Mouse (Mus musculus) embryonic facial prominence, embryonic 13.5 days (tissue): Measurements from ENCODE around the gene Ccn5. TPM values are rescaled to one million over a fixed set of nuclear protein-coding genes. Genes with fewer than 3 reads are reported as not detected.

Experiments used
- ATAC-seq: fragments of 200-750 bp; cut with Nextera tagmentation; 2 replicates; pipeline ENCODE4 v1.8.0; 2017; ENCODE audit warnings: low read depth; ENCODE audit not compliant: insufficient number of reproducible peaks, insufficient read depth, low FRiP score, low TSS enrichment
- H3K27ac ChIP-seq: fragments of 300-500 bp; sonication (generic); 2 replicates; pipeline ENCODE4 v1.5.1; 2015; ENCODE audit warnings: moderate library complexity, mild to moderate bottlenecking, inconsistent platforms
- H3K27me3 ChIP-seq: fragments of 300-500 bp; sonication (generic); 2 replicates; pipeline ENCODE4 v1.6.1; 2015; ENCODE audit warnings: mild to moderate bottlenecking, inconsistent platforms
- H3K36me3 ChIP-seq: fragments of 300-500 bp; sonication (generic); 2 replicates; pipeline ENCODE4 v1.6.1; 2015; ENCODE audit warnings: mild to moderate bottlenecking, inconsistent platforms
- H3K4me1 ChIP-seq: fragments of 300-500 bp; sonication (generic); 2 replicates; pipeline ENCODE4 v1.6.1; 2015; ENCODE audit warnings: inconsistent platforms
- H3K4me2 ChIP-seq: fragments of 300-500 bp; sonication (generic); 2 replicates; pipeline ENCODE4 v1.6.1; 2015; ENCODE audit warnings: moderate library complexity, mild to moderate bottlenecking, inconsistent platforms
- H3K4me3 ChIP-seq: fragments of 300-500 bp; sonication (generic); 2 replicates; pipeline ENCODE4 v1.5.1; 2015; ENCODE audit warnings: mild to moderate bottlenecking, inconsistent platforms
- H3K9ac ChIP-seq: fragments of 300-500 bp; sonication (generic); 2 replicates; pipeline ENCODE4 v1.6.1; 2015; ENCODE audit warnings: mild to moderate bottlenecking, inconsistent platforms
- H3K9me3 ChIP-seq: fragments of 300-500 bp; sonication (generic); 2 replicates; pipeline ENCODE4 v1.6.1; 2016; ENCODE audit warnings: inconsistent platforms
- WGBS: fragments of 180-500 bp; shearing (Covaris S2); methylation state at CpG from one replicate; pipeline ENCODE4 v1.1.7; 2015; ENCODE audit warnings: mixed read lengths; 5-methylcytosine and 5-hydroxymethylcytosine counted together
- polyA plus RNA-seq: library from polyadenylated mRNA; unstranded; fragments of >200 nt; fragmentation: Nextera tagmentation; extraction: Ambion mirVana; gene quantifications from 2 replicates; pipeline ENCODE4 v1.2.1, GENCODE M21; 2015

Ccn5 gene
- polyA plus RNA-seq, 1 experiment from 2014 or later, result 0.24 TPM

- 66% methylated on average over 4 of the region's 4 CpGs for WGBS
- no peaks in the 10 kb centered on the region for H3K9me3 ChIP-seq
- no peak overlapping the region for H3K27ac ChIP-seq
- no peak overlapping the region for H3K4me2 ChIP-seq
- no peak overlapping the region for H3K9ac ChIP-seq
- H3K36me3 ChIP-seq, result no peaks in the 10 kb centered on the region
- 0 out of 2 replicates have a peak, but pooled peaks cover 4% of the 10 kb centered on the region for H3K27me3 ChIP-seq
- ATAC-seq, result no peak
- H3K4me1 ChIP-seq, result no peaks in the 10 kb centered on the region
- H3K4me3 ChIP-seq, result no peak overlapping the region
Measured at GRCm38 (mm10) chr2:163842043-163842442, 21.4 kb downstream of the Ccn5 start.

- H3K4me1 ChIP-seq, result peaks cover 10% of the 10 kb centered on the region
- ATAC-seq, result no peak
- H3K9ac ChIP-seq, result 0 out of 2 replicates have a peak within 1 kb of the TSS, but pooled peaks have one; percentile 11
- H3K27ac ChIP-seq, result no peak within 1 kb of the TSS
- no peaks in the 10 kb centered on the region for H3K9me3 ChIP-seq
- H3K4me2 ChIP-seq, result peak within 1 kb of the TSS; percentile 45
- no peaks in the 10 kb centered on the region for H3K36me3 ChIP-seq
- peaks cover 92% of the 10 kb centered on the region for H3K27me3 ChIP-seq
- WGBS, result 1% methylated on average over 38 of the region's 38 CpGs
- H3K4me3 ChIP-seq, result peak within 1 kb of the TSS; percentile 27
Measured at GRCm38 (mm10) chr2:163853461-163853901, 32.8 kb downstream of the Ccn5 start, which contains the start of gene Kcnk15. Gene Kcnk15, plus strand, starts transcription at chr2:163853651.

- no peak overlapping the region for H3K4me3 ChIP-seq
- no peaks in the 10 kb centered on the region for H3K9me3 ChIP-seq
- peaks cover 86% of the 10 kb centered on the region for H3K27me3 ChIP-seq
- H3K4me1 ChIP-seq, result peaks cover 11% of the 10 kb centered on the region
- H3K36me3 ChIP-seq, result no peaks in the 10 kb centered on the region
- 74% methylated on average over 6 of the region's 6 CpGs for WGBS
- no peak overlapping the region for H3K4me2 ChIP-seq
- no peak overlapping the region for H3K9ac ChIP-seq
- no peak overlapping the region for H3K27ac ChIP-seq
- ATAC-seq, result peak; percentile 77; the same call in 1 of the 2 replicates
Measured at GRCm38 (mm10) chr2:163857233-163857632, 36.6 kb downstream of the Ccn5 start.

GRCm38 (mm10) chr2:163858254-163858947 is 37.7 kb downstream of the Ccn5 start:
- Histone ChIP-seq H3K4me3 (0 out of 2 replicates have a peak overlapping the region, but pooled peaks have one; percentile 3), H3K36me3 (no peaks in the 10 kb centered on the region), H3K27ac (no peak overlapping the region), H3K27me3 (peaks cover 81% of the 10 kb centered on the region), H3K9me3 (no peaks in the 10 kb centered on the region), H3K4me1 (peaks cover 10% of the 10 kb centered on the region), H3K4me2 (peak overlapping the region; percentile 36), H3K9ac (no peak overlapping the region)
- WGBS, result 15% methylated on average over 50 of the region's 50 CpGs
- ATAC-seq, result 0 out of 2 replicates have a peak, but pooled peaks have one; percentile 57

- no peak for ATAC-seq
- H3K9me3 ChIP-seq, result no peaks in the 10 kb centered on the region
- no peak overlapping the region for H3K9ac ChIP-seq
- H3K27me3 ChIP-seq, result peaks cover 17% of the 10 kb centered on the region; the same call in 1 of the 2 replicates
- no peak overlapping the region for H3K4me3 ChIP-seq
- H3K27ac ChIP-seq, result no peak overlapping the region
- H3K4me1 ChIP-seq, result no peaks in the 10 kb centered on the region
- H3K4me2 ChIP-seq, result no peak overlapping the region
- WGBS, result 89% methylated on average over 5 of the region's 5 CpGs
- no peaks in the 10 kb centered on the region for H3K36me3 ChIP-seq
Measured at GRCm38 (mm10) chr2:163865311-163865710, 44.6 kb downstream of the Ccn5 start.

GRCm38 (mm10) chr2:163866061-163866460 is 45.4 kb downstream of the Ccn5 start:
- Histone ChIP-seq H3K9me3 (no peaks in the 10 kb centered on the region), H3K4me2 (no peak overlapping the region), H3K4me3 (no peak overlapping the region), H3K9ac (no peak overlapping the region), H3K36me3 (no peaks in the 10 kb centered on the region), H3K4me1 (no peaks in the 10 kb centered on the region), H3K27ac (no peak overlapping the region), H3K27me3 (peaks cover 17% of the 10 kb centered on the region; the same call in 1 of the 2 replicates)
- WGBS, result 64% methylated on average over 9 of the region's 9 CpGs
- no peak for ATAC-seq

GRCm38 (mm10) chr2:163869783-163870182 is 49.1 kb downstream of the Ccn5 start:
- ATAC-seq, result no peak
- H3K27ac ChIP-seq, result no peak overlapping the region
- H3K36me3 ChIP-seq, result no peaks in the 10 kb centered on the region
- H3K9ac ChIP-seq, result no peak overlapping the region
- peaks cover 5% of the 10 kb centered on the region; the same call in 1 of the 2 replicates for H3K27me3 ChIP-seq
- no peak overlapping the region for H3K4me2 ChIP-seq
- WGBS, result 62% methylated on average over 5 of the region's 5 CpGs
- H3K4me3 ChIP-seq, result no peak overlapping the region
- H3K4me1 ChIP-seq, result no peaks in the 10 kb centered on the region
- no peaks in the 10 kb centered on the region for H3K9me3 ChIP-seq

- Histone ChIP-seq H3K27me3 (peaks cover 5% of the 10 kb centered on the region; the same call in 1 of the 2 replicates), H3K27ac (no peak overlapping the region), H3K9ac (no peak overlapping the region), H3K4me1 (peaks cover 5% of the 10 kb centered on the region), H3K4me2 (no peak overlapping the region), H3K36me3 (no peaks in the 10 kb centered on the region), H3K9me3 (no peaks in the 10 kb centered on the region), H3K4me3 (no peak overlapping the region)
- ATAC-seq, result no peak
- 78% methylated on average over 4 of the region's 4 CpGs for WGBS
Measured at GRCm38 (mm10) chr2:163871266-163871665, 50.6 kb downstream of the Ccn5 start.

- H3K27ac ChIP-seq, result no peak overlapping the region
- H3K9ac ChIP-seq, result no peak overlapping the region
- peaks cover 5% of the 10 kb centered on the region for H3K4me1 ChIP-seq
- WGBS, result 38% methylated on average over 3 of the region's 3 CpGs
- peaks cover 5% of the 10 kb centered on the region; the same call in 1 of the 2 replicates for H3K27me3 ChIP-seq
- ATAC-seq, result no peak
- no peaks in the 10 kb centered on the region for H3K36me3 ChIP-seq
- no peaks in the 10 kb centered on the region for H3K9me3 ChIP-seq
- no peak overlapping the region for H3K4me3 ChIP-seq
- no peak overlapping the region for H3K4me2 ChIP-seq
Measured at GRCm38 (mm10) chr2:163871906-163872305, 51.2 kb downstream of the Ccn5 start.

GRCm38 (mm10) chr2:163874877-163875276 is 54.2 kb downstream of the Ccn5 start:
- H3K27ac ChIP-seq, result no peak overlapping the region
- H3K9ac ChIP-seq, result no peak overlapping the region
- ATAC-seq, result no peak
- H3K36me3 ChIP-seq, result no peaks in the 10 kb centered on the region
- H3K9me3 ChIP-seq, result no peaks in the 10 kb centered on the region
- WGBS, result 34% methylated on average over 5 of the region's 5 CpGs
- H3K4me3 ChIP-seq, result no peak overlapping the region
- H3K27me3 ChIP-seq, result peaks cover 3% of the 10 kb centered on the region
- H3K4me2 ChIP-seq, result no peak overlapping the region
- H3K4me1 ChIP-seq, result peaks cover 5% of the 10 kb centered on the region

GRCm38 (mm10) chr2:163875484-163875883 is 54.8 kb downstream of the Ccn5 start:
- H3K27me3 ChIP-seq, result no peaks in the 10 kb centered on the region; the same call in 1 of the 2 replicates
- no peak overlapping the region for H3K4me3 ChIP-seq
- WGBS, result 65% methylated on average over 7 of the region's 7 CpGs
- no peak overlapping the region for H3K4me2 ChIP-seq
- ATAC-seq, result no peak
- H3K9ac ChIP-seq, result no peak overlapping the region
- H3K36me3 ChIP-seq, result no peaks in the 10 kb centered on the region
- no peak overlapping the region for H3K27ac ChIP-seq
- peaks cover 5% of the 10 kb centered on the region for H3K4me1 ChIP-seq
- H3K9me3 ChIP-seq, result no peaks in the 10 kb centered on the region
